Mouse (Mus musculus) bone marrow macrophage, adult 2 months (primary cell): ENCODE measurements around the gene 9130213A22Rik. TPM values are rescaled to one million over a fixed set of nuclear protein-coding genes. Genes with fewer than 3 reads are reported as not detected.

Experiments used
- H3K27ac ChIP-seq: 2 replicates; pipeline ENCODE4 v1.5.1; 2012; ENCODE audit warnings: low read depth, low read length; ENCODE audit not compliant: insufficient read depth
- H3K4me1 ChIP-seq: 2 replicates; pipeline ENCODE4 v1.6.1; 2012; ENCODE audit warnings: low read length; ENCODE audit not compliant: control insufficient read depth, insufficient read depth
- H3K4me3 ChIP-seq: 2 replicates; pipeline ENCODE4 v1.5.1; 2012; ENCODE audit warnings: mild to moderate bottlenecking, low read length, moderate library complexity; ENCODE audit not compliant: insufficient read depth
- CTCF ChIP-seq: IDR thresholded peaks from 2 replicates; pipeline ENCODE4 v1.5.1; 2012; ENCODE audit warnings: low read depth, mild to moderate bottlenecking, low read length, moderate library complexity
- POLR2A ChIP-seq: IDR thresholded peaks from 2 replicates; pipeline ENCODE4 v1.6.1; 2012; ENCODE audit warnings: mild to moderate bottlenecking, low read depth, low read length, borderline replicate concordance
- polyA plus RNA-seq: library from polyadenylated mRNA; stranded (reverse); fragments of >200 nt; gene quantifications from 2 replicates; pipeline ENCODE4 v1.2.4, GENCODE M21; 2012; ENCODE audit not compliant: missing spikeins, insufficient read depth, insufficient read length

Gene 9130213A22Rik
- polyA plus RNA-seq, 1 experiment: 0.35 TPM

GRCm38 (mm10) chr11:69088856-69089615, 33.4 kb downstream of the 9130213A22Rik start:
- Histone ChIP-seq H3K4me3 (peak overlapping the region; percentile 99), H3K27ac (peak overlapping the region; percentile 74)
- no peak for TF ChIP-seq CTCF
- no peak for TF ChIP-seq POLR2A

GRCm38 (mm10) chr11:69088103-69088855, 34.1 kb downstream of the 9130213A22Rik start, which contains the start of gene Vamp2:
Gene Vamp2 (plus strand): TSS chr11:69088490.
- TF ChIP-seq POLR2A (no peak), CTCF (no peak)
- peaks cover 5% of the 10 kb centered on the region for H3K4me1 ChIP-seq
- H3K27ac ChIP-seq: peak within 1 kb of the TSS; percentile 74
- peak within 1 kb of the TSS; percentile 99 for H3K4me3 ChIP-seq

More at GRCm38 (mm10) chr11:69088856-69089615, 33.4 kb downstream of the 9130213A22Rik start:
- H3K4me1 ChIP-seq: peaks cover 5% of the 10 kb centered on the region

- no peak overlapping the region for H3K27ac ChIP-seq
- TF ChIP-seq POLR2A (no peak), CTCF (no peak)
- peak overlapping the region; percentile 99; the same call in 1 of the 2 replicates for H3K4me3 ChIP-seq
- H3K4me1 ChIP-seq: peaks cover 5% of the 10 kb centered on the region
Measured at GRCm38 (mm10) chr11:69087597-69087996, 34.8 kb downstream of the 9130213A22Rik start.

- no peak for TF ChIP-seq CTCF
- no peak for TF ChIP-seq POLR2A
- Histone ChIP-seq H3K27ac (no peak overlapping the region), H3K4me3 (no peak overlapping the region), H3K4me1 (peaks cover 5% of the 10 kb centered on the region)
Measured at GRCm38 (mm10) chr11:69087082-69087481, 35.3 kb downstream of the 9130213A22Rik start.

- no peak for TF ChIP-seq CTCF
- no peak for TF ChIP-seq POLR2A
- H3K4me1 ChIP-seq: peaks cover 5% of the 10 kb centered on the region
- no peak overlapping the region for H3K4me3 ChIP-seq
- H3K27ac ChIP-seq: no peak overlapping the region
Measured at GRCm38 (mm10) chr11:69086390-69086789, 36.0 kb downstream of the 9130213A22Rik start.

GRCm38 (mm10) chr11:69085608-69086007, 36.8 kb downstream of the 9130213A22Rik start:
- H3K4me1 ChIP-seq: peaks cover 5% of the 10 kb centered on the region
- H3K4me3 ChIP-seq: no peak overlapping the region
- TF ChIP-seq POLR2A (no peak), CTCF (no peak)
- H3K27ac ChIP-seq: no peak overlapping the region

- H3K4me3 ChIP-seq: no peak overlapping the region
- peaks cover 20% of the 10 kb centered on the region for H3K4me1 ChIP-seq
- no peak for TF ChIP-seq CTCF
- no peak for TF ChIP-seq POLR2A
- no peak overlapping the region for H3K27ac ChIP-seq
Measured at GRCm38 (mm10) chr11:69081613-69082012, 40.8 kb downstream of the 9130213A22Rik start.

GRCm38 (mm10) chr11:69080855-69081222, 41.5 kb downstream of the 9130213A22Rik start:
- Histone ChIP-seq H3K27ac (no peak overlapping the region), H3K4me1 (peaks cover 21% of the 10 kb centered on the region), H3K4me3 (no peak overlapping the region)
- TF ChIP-seq CTCF (no peak), POLR2A (no peak)

- Histone ChIP-seq H3K27ac (no peak overlapping the region), H3K4me1 (peaks cover 21% of the 10 kb centered on the region), H3K4me3 (no peak overlapping the region)
- TF ChIP-seq POLR2A: no peak
- no peak for TF ChIP-seq CTCF
Measured at GRCm38 (mm10) chr11:69080102-69080854, 42.1 kb downstream of the 9130213A22Rik start.
